Comparison of ENCODE assay signal across 9 mouse cellular contexts in the genomic region with DNA sequence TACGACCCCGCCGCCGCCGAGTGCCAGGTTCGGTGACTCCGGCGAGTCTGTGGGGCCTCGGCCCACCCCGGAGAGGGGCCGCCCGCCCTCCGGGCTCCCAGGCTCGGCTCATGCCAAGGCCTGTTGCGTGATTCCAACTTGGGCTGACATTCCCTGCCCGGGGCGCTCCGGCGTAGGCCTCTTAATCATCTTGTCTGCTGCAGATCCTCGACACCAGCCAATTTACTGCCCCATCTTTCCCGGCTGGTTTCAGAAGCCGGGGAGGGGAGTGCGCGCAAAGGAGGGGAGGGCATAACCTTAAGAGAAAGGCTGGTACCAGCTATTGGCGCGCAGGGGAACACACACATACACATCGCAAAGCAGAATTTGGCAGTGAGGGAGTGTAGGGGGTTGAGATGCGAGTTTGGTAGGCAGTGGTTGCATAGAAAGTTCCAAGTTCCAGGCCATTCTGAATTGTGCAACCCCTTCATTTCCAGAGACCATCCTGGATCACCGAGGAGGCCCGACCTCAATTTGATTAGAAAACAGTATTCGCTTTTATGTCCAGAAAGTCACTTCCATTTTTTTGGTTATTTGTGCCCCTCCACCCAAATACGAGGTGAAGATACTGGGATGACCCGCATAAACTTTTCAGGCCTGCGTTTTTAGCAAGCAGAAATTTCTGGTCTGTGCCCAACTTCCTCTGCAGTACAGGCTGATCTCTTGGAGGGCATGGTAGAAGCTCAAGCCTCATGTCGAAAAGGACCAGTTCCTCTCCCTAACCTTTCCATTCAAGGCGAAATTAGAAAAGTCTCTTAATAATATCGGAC. TPM values are rescaled to one million over a fixed set of nuclear protein-coding genes. Genes with fewer than 3 reads are reported as not detected.
DNase-seq lines count a peak whose midpoint lies in the region; ATAC-seq lines count a peak whose summit lies in the region.
"Had no signal": no experiment of that assay in that cellular context is flagged by ENCODE, and none has a peak within 500 bp of the region (broad histone marks: within the 10 kb centered on the region; RNA-seq: fewer than 3 reads in every experiment).

No protein-coding gene starts in this region.

- peak overlapping the region; percentile 52 for H3K4me2 ChIP-seq in heart, embryonic 11.5 days
- peak overlapping the region; percentile 44 for H3K4me2 ChIP-seq in heart, embryonic 16.5 days (ENCODE audit: low read depth, low read length)
- peak overlapping the region; percentile 38 for H3K4me2 ChIP-seq in midbrain, embryonic 16.5 days (ENCODE audit: low read length)

- 0 out of 2 replicates have a peak overlapping the region, but pooled peaks have one; percentile 34 for H3K9ac ChIP-seq in heart, embryonic 11.5 days (ENCODE audit: low read depth, low read length)
- H3K9ac ChIP-seq in heart, embryonic 16.5 days (ENCODE audit: low read length) = no peak overlapping the region
- H3K9ac ChIP-seq in midbrain, embryonic 16.5 days (ENCODE audit: low read depth, low read length) = no peak overlapping the region

- peaks cover 24% of the 10 kb centered on the region for H3K4me1 ChIP-seq in heart, embryonic 11.5 days (ENCODE audit: control insufficient read depth, insufficient read depth, low read length)
- peaks cover 22% of the 10 kb centered on the region for H3K4me1 ChIP-seq in heart, embryonic 16.5 days (ENCODE audit: control insufficient read depth, insufficient read depth, low read length)
- peaks cover 12% of the 10 kb centered on the region for H3K4me1 ChIP-seq in midbrain, embryonic 16.5 days (ENCODE audit: control insufficient read depth, insufficient read depth, low read length)

- H3K27ac ChIP-seq in heart, embryonic 11.5 days (ENCODE audit: low read depth, low read length) = no peak overlapping the region
- H3K27ac ChIP-seq in heart, embryonic 16.5 days (ENCODE audit: low read length) = no peak overlapping the region
- peak overlapping the region; percentile 43 for H3K27ac ChIP-seq in midbrain, embryonic 16.5 days (ENCODE audit: low read length)

- no peak for DNase-seq in heart, postnatal 25 days (ENCODE audit: low spot score)
- peak; percentile 39 for DNase-seq in R1 (ENCODE audit: low read depth, low spot score)
- DNase-seq in urinary bladder, postnatal 14 days (ENCODE audit: low spot score) = no peak
- no peak for DNase-seq in lung, postnatal 36 days
- DNase-seq in frontal cortex, postnatal 36 days (ENCODE audit: low spot score in 2 of 2) = no peak
- DNase-seq: cerebellum, adult 2 months had no signal

- no peak for ATAC-seq in heart, embryonic 11.5 days (replicated peaks; ENCODE audit: insufficient number of reproducible peaks, low FRiP score, low TSS enrichment)
- no peak for ATAC-seq in heart, embryonic 16.5 days (replicated peaks; ENCODE audit: extremely low read depth, insufficient read depth, low FRiP score)
- ATAC-seq in midbrain, embryonic 16.5 days = no peak

- intact Hi-C loops in heart, postnatal 25 days (cut with DNase I) = loop anchor here (10.0 kb wide), 1 partner anchor 387 kb away; no protein-coding TSS in a partner anchor

- WGBS in heart, embryonic 11.5 days (ENCODE audit: insufficient replicate concordance) = 2% methylated on average over 37 of the region's 37 CpGs
- 7% methylated on average over 37 of the region's 37 CpGs for WGBS in heart, embryonic 16.5 days
- 2% methylated on average over 32 of the region's 37 CpGs for WGBS in midbrain, embryonic 16.5 days

- peaks cover 98% of the 10 kb centered on the region for H3K27me3 ChIP-seq in heart, embryonic 11.5 days (ENCODE audit: control insufficient read depth, insufficient read depth, low read length)
- peaks cover 84% of the 10 kb centered on the region for H3K27me3 ChIP-seq in heart, embryonic 16.5 days (ENCODE audit: control insufficient read depth, insufficient read depth, low read length)
- peaks cover 29% of the 10 kb centered on the region for H3K27me3 ChIP-seq in midbrain, embryonic 16.5 days (ENCODE audit: control insufficient read depth, insufficient read depth, low read depth, low read length)

- no peaks in the 10 kb centered on the region for H3K9me3 ChIP-seq in heart, embryonic 11.5 days (replicated peaks; ENCODE audit: control insufficient read depth, low read length)
- no peaks in the 10 kb centered on the region for H3K9me3 ChIP-seq in heart, embryonic 16.5 days (replicated peaks; ENCODE audit: control insufficient read depth, low read length)
- no peaks in the 10 kb centered on the region for H3K9me3 ChIP-seq in midbrain, embryonic 16.5 days (replicated peaks; ENCODE audit: control insufficient read depth, low read length, poor library complexity, severe bottlenecking)

- H3K4me3 ChIP-seq in heart, embryonic 11.5 days (ENCODE audit: low read depth, low read length) = peak overlapping the region; percentile 28
- H3K4me3 ChIP-seq in heart, embryonic 16.5 days (ENCODE audit: low read length) = peak overlapping the region; percentile 25; the same call in 1 of the 2 replicates
- H3K4me3 ChIP-seq in midbrain, embryonic 16.5 days (ENCODE audit: low read depth, low read length) = peak overlapping the region; percentile 1; the same call in 1 of the 2 replicates

- H3K36me3 ChIP-seq in heart, embryonic 11.5 days (ENCODE audit: control insufficient read depth, insufficient read depth, low read length) = no peaks in the 10 kb centered on the region
- H3K36me3 ChIP-seq in heart, embryonic 16.5 days (ENCODE audit: control insufficient read depth, insufficient read depth) = no peaks in the 10 kb centered on the region
- no peaks in the 10 kb centered on the region for H3K36me3 ChIP-seq in midbrain, embryonic 16.5 days (ENCODE audit: control insufficient read depth, insufficient read depth, low read length)

RNA-seq across cellular contexts. Expression of a gene that starts 4.9 kb away (rescaled TPM):
- 0.65 and 1.3 TPM in 2 replicates for polyA plus RNA-seq in heart, embryonic 11.5 days (2014; fragmentation: Nextera tagmentation; extraction: Ambion mirVana)
- not detected for total RNA-seq in heart, postnatal 25 days (2021)
- polyA plus RNA-seq in heart, embryonic 16.5 days (2015; fragmentation: Nextera tagmentation; extraction: Ambion mirVana) = 0.11 TPM in 1 of 2 replicates, not detected in the other
- 4.5 and 10.9 TPM in 2 replicates for polyA plus RNA-seq in midbrain, embryonic 16.5 days (2015; fragmentation: Nextera tagmentation; extraction: Ambion mirVana)
- polyA plus RNA-seq: cerebellum, adult 2 months had no signal

RNA-seq across cellular contexts. Expression of a gene that starts 13.7 kb away (rescaled TPM):
- polyA plus RNA-seq in heart, embryonic 11.5 days (2014; fragmentation: Nextera tagmentation; extraction: Ambion mirVana) = 1.0 and 2.1 TPM in 2 replicates
- under 1 TPM; 0.14 to 0.99 TPM for total RNA-seq in heart, postnatal 25 days (2021)
- polyA plus RNA-seq in heart, embryonic 16.5 days (2015; fragmentation: Nextera tagmentation; extraction: Ambion mirVana) = 0.15 and 0.29 TPM in 2 replicates
- polyA plus RNA-seq in midbrain, embryonic 16.5 days (2015; fragmentation: Nextera tagmentation; extraction: Ambion mirVana) = 31.5 and 55.5 TPM in 2 replicates

Comparison
In these comparisons a context has a peak if more than half of its experiments do, and no peak if none do; other contexts are left out.
1. RNA of a gene that starts 13.7 kb away (polyA plus RNA-seq): 31.5 to 55.5 TPM in midbrain, embryonic 16.5 days; 1.0 to 2.1 TPM in heart, embryonic 11.5 days and 0.15 to 0.29 TPM in heart, embryonic 16.5 days; every median in the first group is over 10 times any median in the second.
2. Peak in every context shown above with its lines, with median percentiles within 50 percentile points of each other: H3K4me2 ChIP-seq and H3K4me3 ChIP-seq.